ENCODE assay signal across 7 mouse cellular contexts in genomic region chr10:81431526-81432168, GRCm38 (mm10). TPM values are rescaled to one million over a fixed set of nuclear protein-coding genes. Genes with fewer than 3 reads are reported as not detected.
DNase-seq lines count a peak whose midpoint lies in the region; ATAC-seq and TF ChIP-seq lines count a peak whose summit lies in the region.

No protein-coding gene starts in this region.

- ATAC-seq in liver, embryonic 16.5 days (ENCODE audit: low read depth), result no peak

- TF ChIP-seq EP300 in heart, adult 2 months (IDR thresholded peaks at IDR 0.05; ENCODE audit: insufficient read depth, low read depth, low read length), result no peak

- H3K4me2 ChIP-seq in liver, embryonic 16.5 days (ENCODE audit: low read depth, low read length), result peak overlapping the region; percentile 93

- peak; percentile 24 for DNase-seq in thymus, adult 2 months
- no peak for DNase-seq in thymus, postnatal 10 days (ENCODE audit: low spot score in 2 of 2)
- DNase-seq in heart, adult 2 months, result peak in 1 of 2 experiments; percentile 48
- peak; percentile 90 to 95 for DNase-seq in kidney, adult 8-10 months
- DNase-seq in splenic B cell, adult 2 months (ENCODE audit: low read depth, low spot score), result peak; percentile 31

- H3K36me3 ChIP-seq in thymus, adult 2 months (ENCODE audit: control insufficient read depth, insufficient read depth, low read length), result no peaks in the 10 kb centered on the region
- H3K36me3 ChIP-seq in heart, adult 2 months (ENCODE audit: control insufficient read depth, insufficient read depth, low read length), result no peaks in the 10 kb centered on the region
- H3K36me3 ChIP-seq in liver, embryonic 16.5 days (ENCODE audit: control insufficient read depth, insufficient read depth), result no peaks in the 10 kb centered on the region
- no peaks in the 10 kb centered on the region for H3K36me3 ChIP-seq in splenic B cell, adult 2 months (ENCODE audit: control insufficient read depth, insufficient read depth, low read length, poor library complexity, severe bottlenecking)

- peaks cover 5% of the 10 kb centered on the region; the same call in 1 of the 2 replicates for H3K79me2 ChIP-seq in heart, adult 2 months (replicated peaks; ENCODE audit: control insufficient read depth, insufficient read depth, low read length)

- intact Hi-C loops in heart, adult 2 months (cut with DNase I), result no loop called here

- H3K27me3 ChIP-seq in thymus, adult 2 months (ENCODE audit: control insufficient read depth, insufficient read depth, low read length), result peaks cover 2% of the 10 kb centered on the region; the same call in 1 of the 2 replicates
- no peaks in the 10 kb centered on the region for H3K27me3 ChIP-seq in heart, adult 2 months (ENCODE audit: control insufficient read depth, insufficient read depth, low read length)
- H3K27me3 ChIP-seq in liver, embryonic 16.5 days (ENCODE audit: control insufficient read depth, insufficient read depth, low read depth, low read length), result peaks cover 51% of the 10 kb centered on the region
- H3K27me3 ChIP-seq in splenic B cell, adult 2 months (ENCODE audit: control insufficient read depth, insufficient read depth, low read length, poor library complexity, severe bottlenecking), result peaks cover 1% of the 10 kb centered on the region; the same call in 1 of the 2 replicates

- no peak overlapping the region for H3K27ac ChIP-seq in thymus, adult 2 months (ENCODE audit: control insufficient read depth, insufficient read depth, low read length)
- peak overlapping the region; percentile 19; the same call in 1 of the 2 replicates for H3K27ac ChIP-seq in brown adipose tissue, adult 24 weeks (replicated peaks; ENCODE audit: low read depth, low read length)
- peak overlapping the region; percentile 99 for H3K27ac ChIP-seq in heart, adult 2 months
- H3K27ac ChIP-seq in liver, embryonic 16.5 days (ENCODE audit: low read length), result no peak overlapping the region

- H3K4me3 ChIP-seq in thymus, adult 2 months (ENCODE audit: control insufficient read depth, insufficient read depth, low read length), result peak overlapping the region; percentile 86; the same call in 1 of the 2 replicates
- H3K4me3 ChIP-seq in brown adipose tissue, adult 24 weeks (ENCODE audit: insufficient read depth, low read depth, low read length), result peak overlapping the region; percentile 85
- no peak overlapping the region; the same call in 1 of the 2 replicates for H3K4me3 ChIP-seq in heart, adult 2 months
- H3K4me3 ChIP-seq in liver, embryonic 16.5 days (ENCODE audit: low read depth, low read length), result no peak overlapping the region

- peaks cover 51% of the 10 kb centered on the region for H3K4me1 ChIP-seq in thymus, adult 2 months (replicated peaks; ENCODE audit: control insufficient read depth, insufficient read depth, low read length)
- peaks cover 20% of the 10 kb centered on the region for H3K4me1 ChIP-seq in brown adipose tissue, adult 24 weeks (ENCODE audit: control insufficient read depth, insufficient read depth, insufficient read length, low read length)
- H3K4me1 ChIP-seq in heart, adult 2 months (ENCODE audit: control insufficient read depth, insufficient read depth, low read length), result peaks cover 15% of the 10 kb centered on the region
- peaks cover 33% of the 10 kb centered on the region for H3K4me1 ChIP-seq in liver, embryonic 16.5 days (ENCODE audit: control insufficient read depth, low read depth, low read length)

- TF ChIP-seq CTCF in thymus, adult 2 months (IDR thresholded peaks at IDR 0.05; ENCODE audit: borderline replicate concordance, control insufficient read depth, extremely low read depth, insufficient read depth, low read length, poor library complexity), result no peak
- no peak for TF ChIP-seq CTCF in heart, adult 2 months (IDR thresholded peaks at IDR 0.05)

- TF ChIP-seq POLR2A in thymus, adult 2 months (IDR thresholded peaks at IDR 0.05; ENCODE audit: control insufficient read depth, extremely low read depth, insufficient read depth, low read length, poor library complexity), result no peak
- no peak for TF ChIP-seq POLR2A in heart, adult 2 months (IDR thresholded peaks at IDR 0.05; ENCODE audit: insufficient read depth, low read depth, low read length)

- 30% methylated on average over 15 of the region's 15 CpGs for WGBS in thymus, adult 2 months
- WGBS in heart, adult 2 months, result 29% methylated on average over 15 of the region's 15 CpGs
- WGBS in liver, embryonic 16.5 days (ENCODE audit: insufficient replicate concordance), result 10% methylated on average over 15 of the region's 15 CpGs

- H3K9ac ChIP-seq in heart, adult 2 months (ENCODE audit: low read depth, low read length), result peak overlapping the region; percentile 91; the same call in 1 of the 2 replicates
- H3K9ac ChIP-seq in liver, embryonic 16.5 days (ENCODE audit: low read depth, low read length), result no peak overlapping the region

- no peaks in the 10 kb centered on the region for H3K9me3 ChIP-seq in liver, embryonic 16.5 days (replicated peaks; ENCODE audit: control insufficient read depth, low read length)

RNA-seq across cellular contexts. Expression of gene Nfic, which starts 23.8 kb away (rescaled TPM):
- polyA plus RNA-seq in thymus, adult 2 months (2012; rRNA removed), result 26.3 and 26.7 TPM in 2 replicates
- polyA plus RNA-seq in brown adipose tissue, adult 24 weeks (2012; ENCODE audit: insufficient read depth, insufficient read length, missing spikeins), result 40.9 and 42.9 TPM in 2 replicates
- 100 to 1,000 TPM in 1 of 2 experiments, 10 to 100 TPM in 1; 94.2 to 104 TPM for total RNA-seq in heart, adult 2 months (2021)
- 59.9 and 80.1 TPM in 2 replicates for polyA plus RNA-seq in heart, adult 2 months (2012; rRNA removed)
- 10.2 and 12.0 TPM in 2 replicates for polyA plus RNA-seq in liver, embryonic 16.5 days (2015; fragmentation: Nextera tagmentation; extraction: Ambion mirVana)

RNA-seq across cellular contexts. Expression of gene Smim24, which starts 38.8 kb away (rescaled TPM):
- 49.7 and 51.1 TPM in 2 replicates for polyA plus RNA-seq in thymus, adult 2 months (2012; rRNA removed)
- polyA plus RNA-seq in brown adipose tissue, adult 24 weeks (2012; ENCODE audit: insufficient read depth, insufficient read length, missing spikeins), result 1.9 and 5.3 TPM in 2 replicates
- 1 to 10 TPM; 2.0 to 2.3 TPM for total RNA-seq in heart, adult 2 months (2021)
- 8.3 and 8.6 TPM in 2 replicates for polyA plus RNA-seq in heart, adult 2 months (2012; rRNA removed)
- polyA plus RNA-seq in liver, embryonic 16.5 days (2015; fragmentation: Nextera tagmentation; extraction: Ambion mirVana), result 1.7 and 4.1 TPM in 2 replicates

RNA-seq across cellular contexts. Expression of gene Gm48552, which starts 42.8 kb away (rescaled TPM):
- polyA plus RNA-seq in thymus, adult 2 months (2012; rRNA removed), result 7.5 and 8.4 TPM in 2 replicates
- polyA plus RNA-seq in brown adipose tissue, adult 24 weeks (2012; ENCODE audit: insufficient read depth, insufficient read length, missing spikeins), result not detected in 2 replicates
- 1 to 10 TPM in 1 of 2 experiments, not detected in 1; 1.2 TPM for total RNA-seq in heart, adult 2 months (2021)
- polyA plus RNA-seq in heart, adult 2 months (2012; rRNA removed), result 0.88 and 1.2 TPM in 2 replicates
- 0.44 and 0.48 TPM in 2 replicates for polyA plus RNA-seq in liver, embryonic 16.5 days (2015; fragmentation: Nextera tagmentation; extraction: Ambion mirVana)

RNA-seq across cellular contexts. Expression of gene Gm48551, which starts 47.4 kb away (rescaled TPM):
- 4.1 and 5.3 TPM in 2 replicates for polyA plus RNA-seq in thymus, adult 2 months (2012; rRNA removed)
- 2.4 TPM in 1 of 2 replicates, not detected in the other for polyA plus RNA-seq in brown adipose tissue, adult 24 weeks (2012; ENCODE audit: insufficient read depth, insufficient read length, missing spikeins)
- 1 to 10 TPM in 1 of 2 experiments, under 1 TPM in 1; 0.73 to 1.9 TPM for total RNA-seq in heart, adult 2 months (2021)
- polyA plus RNA-seq in heart, adult 2 months (2012; rRNA removed), result 2.1 and 3.5 TPM in 2 replicates
- 0.54 and 0.55 TPM in 2 replicates for polyA plus RNA-seq in liver, embryonic 16.5 days (2015; fragmentation: Nextera tagmentation; extraction: Ambion mirVana)

RNA-seq across cellular contexts. Expression of gene Dohh, which starts 47.4 kb away (rescaled TPM):
- 119 and 123 TPM in 2 replicates for polyA plus RNA-seq in thymus, adult 2 months (2012; rRNA removed)
- polyA plus RNA-seq in brown adipose tissue, adult 24 weeks (2012; ENCODE audit: insufficient read depth, insufficient read length, missing spikeins), result 25.1 and 35.9 TPM in 2 replicates
- 10 to 100 TPM; 46.6 to 53.8 TPM for total RNA-seq in heart, adult 2 months (2021)
- 48.5 and 56.9 TPM in 2 replicates for polyA plus RNA-seq in heart, adult 2 months (2012; rRNA removed)
- polyA plus RNA-seq in liver, embryonic 16.5 days (2015; fragmentation: Nextera tagmentation; extraction: Ambion mirVana), result 46.3 and 48.3 TPM in 2 replicates

Comparison
In these comparisons a context has a peak if more than half of its experiments do, and no peak if none do; other contexts are left out.
1. DNase-seq: peak in thymus, adult 2 months (single experiment), kidney, adult 8-10 months (2 of 2) and splenic B cell, adult 2 months (single experiment); none in thymus, postnatal 10 days (0 of 2).
2. H3K27ac ChIP-seq: peak in brown adipose tissue, adult 24 weeks (single experiment) and heart, adult 2 months (single experiment); none in thymus, adult 2 months (single experiment) and liver, embryonic 16.5 days (single experiment).
3. H3K4me3 ChIP-seq: peak in thymus, adult 2 months (single experiment) and brown adipose tissue, adult 24 weeks (single experiment); none in heart, adult 2 months (single experiment) and liver, embryonic 16.5 days (single experiment).